Mouse (Mus musculus) layer of hippocampus, adult 11-12 months (tissue): ENCODE results near the gene Cpsf4l.

Source experiments
- DNase-seq: peaks from one replicate; pipeline ENCODE4 v3.0.0; 2022; ENCODE audit warnings: low spot score

Cpsf4l gene

GRCm38 (mm10) chr11:113709731-113710256 lies at the start of gene Cpsf4l:
Cpsf4l (minus strand) TSS chr11:113710017.
- no peak for DNase-seq

- no peak for DNase-seq
These were observed 49.0 kb upstream of the Cpsf4l start for GRCm38 (mm10) chr11:113758851-113759250.

GRCm38 (mm10) chr11:113756578-113756977 lies 46.8 kb upstream of the Cpsf4l start:
- no peak for DNase-seq

GRCm38 (mm10) chr11:113755878-113756277 lies 46.1 kb upstream of the Cpsf4l start:
- no peak for DNase-seq

- no peak for DNase-seq
These were observed 45.0 kb upstream of the Cpsf4l start for GRCm38 (mm10) chr11:113754845-113755244.

GRCm38 (mm10) chr11:113752685-113753430 lies 43.0 kb upstream of the Cpsf4l start:
- DNase-seq = no peak

GRCm38 (mm10) chr11:113752158-113752661 lies 42.4 kb upstream of the Cpsf4l start:
- DNase-seq = no peak

- peak; percentile 79 for DNase-seq
These were observed 41.8 kb upstream of the Cpsf4l start, which contains the start of gene Cdc42ep4 for GRCm38 (mm10) chr11:113751484-113752084. Cdc42ep4 (minus strand) TSS chr11:113751881.

- peak; percentile 67 for DNase-seq
These were observed 41.0 kb upstream of the Cpsf4l start for GRCm38 (mm10) chr11:113750571-113751483.

- no peak for DNase-seq
These were observed 40.0 kb upstream of the Cpsf4l start for GRCm38 (mm10) chr11:113749749-113750351.

- DNase-seq = no peak
These were observed 39.1 kb upstream of the Cpsf4l start for GRCm38 (mm10) chr11:113748797-113749521.

GRCm38 (mm10) chr11:113747725-113748380 lies 38.0 kb upstream of the Cpsf4l start:
- no peak for DNase-seq

GRCm38 (mm10) chr11:113747056-113747455 lies 37.2 kb upstream of the Cpsf4l start:
- DNase-seq = no peak

- no peak for DNase-seq
These were observed 36.1 kb upstream of the Cpsf4l start for GRCm38 (mm10) chr11:113745961-113746360.

GRCm38 (mm10) chr11:113742998-113743397 lies 33.2 kb upstream of the Cpsf4l start:
- no peak for DNase-seq

- DNase-seq = no peak
These were observed 30.3 kb upstream of the Cpsf4l start for GRCm38 (mm10) chr11:113740100-113740499.

- no peak for DNase-seq
These were observed 29.4 kb upstream of the Cpsf4l start for GRCm38 (mm10) chr11:113739213-113739612.

- DNase-seq = no peak
These were observed 28.1 kb upstream of the Cpsf4l start for GRCm38 (mm10) chr11:113737912-113738311.

- DNase-seq = no peak
These were observed 27.7 kb upstream of the Cpsf4l start for GRCm38 (mm10) chr11:113737553-113737854.

GRCm38 (mm10) chr11:113736848-113737552 lies 27.2 kb upstream of the Cpsf4l start:
- DNase-seq = no peak
